Mouse (Mus musculus) midbrain, embryonic 14.5 days (tissue): ENCODE results near the gene Pip4k2b. TPM values are rescaled to one million over a fixed set of nuclear protein-coding genes. Genes with fewer than 3 reads are reported as not detected.

Source experiments
- ATAC-seq: fragments of 200-750 bp; cut with Nextera tagmentation; 2 replicates; pipeline ENCODE4 v1.8.0; 2017; ENCODE audit warnings: moderate number of reproducible peaks, moderate library complexity; ENCODE audit not compliant: low FRiP score, low TSS enrichment
- DNase-seq: peaks from one replicate; pipeline ENCODE4 v3.0.0-alpha.2; 2015
- H3K27ac ChIP-seq: fragments of 300-500 bp; sonication (generic); replicated peaks from 2 replicates; pipeline ENCODE4 v1.5.1; 2014; ENCODE audit warnings: mild to moderate bottlenecking, low read depth, low read length, moderate library complexity
- H3K27me3 ChIP-seq: fragments of 300-500 bp; sonication (generic); 2 replicates; pipeline ENCODE4 v1.6.1; 2014; ENCODE audit warnings: low read length, control low read depth, mixed read lengths; ENCODE audit not compliant: control insufficient read depth, insufficient read depth
- H3K36me3 ChIP-seq: fragments of 300-500 bp; sonication (generic); 2 replicates; pipeline ENCODE4 v1.6.1; 2014; ENCODE audit warnings: low read length, control low read depth; ENCODE audit not compliant: control insufficient read depth, insufficient read depth
- H3K4me1 ChIP-seq: fragments of 300-500 bp; sonication (generic); 2 replicates; pipeline ENCODE4 v1.6.1; 2014; ENCODE audit warnings: mild to moderate bottlenecking, antibody characterized with exemption, low read length, control low read depth; ENCODE audit not compliant: control insufficient read depth, insufficient read depth
- H3K4me2 ChIP-seq: fragments of 300-500 bp; sonication (generic); 2 replicates; pipeline ENCODE4 v1.6.1; 2014; ENCODE audit warnings: mild to moderate bottlenecking, low read length, moderate library complexity
- H3K4me3 ChIP-seq: fragments of 300-500 bp; sonication (generic); replicated peaks from 2 replicates; pipeline ENCODE4 v1.5.1; 2014; ENCODE audit warnings: low read depth, low read length
- H3K9ac ChIP-seq: fragments of 300-500 bp; sonication (generic); replicated peaks from 2 replicates; pipeline ENCODE4 v1.6.1; 2014; ENCODE audit warnings: mild to moderate bottlenecking, low read length, moderate library complexity
- H3K9me3 ChIP-seq: fragments of 300-500 bp; sonication (generic); 2 replicates; pipeline ENCODE4 v1.6.1; 2016; ENCODE audit warnings: low read length, control low read depth, mixed read lengths; ENCODE audit not compliant: control insufficient read depth
- WGBS: fragments of 180-500 bp; shearing (Covaris S2); extraction: QIAGEN DNeasy Blood & Tissue Kit; methylation state at CpG from one replicate; pipeline ENCODE4 v1.1.7; 2014; 5-methylcytosine and 5-hydroxymethylcytosine counted together
- polyA plus RNA-seq: library from polyadenylated mRNA; unstranded; fragments of >200 nt; fragmentation: Nextera tagmentation; extraction: Ambion mirVana; gene quantifications from 2 replicates; pipeline ENCODE4 v1.2.1, GENCODE M21; 2014

Gene Pip4k2b
- polyA plus RNA-seq, 1 experiment from 2014 or later: 4.8 TPM

DNA sequence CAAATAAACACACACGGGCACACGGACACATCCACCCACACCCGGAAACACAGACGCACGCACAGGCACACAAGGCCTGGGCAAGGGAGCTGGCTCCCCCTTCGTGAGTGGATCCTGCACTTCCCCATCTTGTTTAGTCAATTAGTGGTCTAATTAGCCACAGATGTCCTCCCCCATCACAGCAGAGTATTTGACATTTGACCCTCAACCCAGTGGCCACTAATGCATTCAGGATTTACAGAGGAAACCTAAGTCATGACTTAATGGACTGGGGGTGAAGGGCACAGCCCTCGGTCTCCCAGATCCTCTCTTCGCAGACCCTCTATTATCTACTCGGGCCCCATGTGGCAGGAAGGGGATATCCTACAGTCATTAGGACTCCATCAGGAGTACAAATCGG lies 10.8 kb downstream of the Pip4k2b start:
- Histone ChIP-seq H3K4me1 (no peaks in the 10 kb centered on the region), H3K27me3 (no peaks in the 10 kb centered on the region), H3K36me3 (peaks cover 33% of the 10 kb centered on the region), H3K9me3 (no peaks in the 10 kb centered on the region), H3K9ac (no peak overlapping the region), H3K4me3 (no peak overlapping the region), H3K27ac (no peak overlapping the region), H3K4me2 (no peak overlapping the region)
- WGBS: 73% methylated on average over 10 of the region's 10 CpGs
- no peak for ATAC-seq
- DNase-seq: no peak

DNA sequence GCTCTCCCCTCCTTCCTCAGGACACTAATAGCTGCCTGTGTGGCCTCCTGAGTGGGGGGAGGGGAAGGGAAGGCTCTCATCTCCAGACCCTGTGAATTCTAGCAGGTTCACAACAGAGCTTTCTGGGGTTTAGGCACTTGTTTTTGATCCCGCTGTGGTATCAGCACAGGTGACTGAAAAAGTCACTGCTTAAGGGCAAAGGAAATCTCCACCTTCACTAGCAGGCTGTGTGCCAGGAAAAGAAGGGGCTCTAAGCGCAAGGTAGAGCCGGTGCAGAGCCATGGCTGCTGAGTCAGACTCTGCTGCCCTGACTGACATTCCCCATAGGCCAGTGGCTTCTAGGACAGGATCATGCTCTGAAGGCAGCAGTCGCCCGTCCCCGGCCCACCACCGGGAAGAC lies 15.8 kb downstream of the Pip4k2b start:
- H3K27ac ChIP-seq: no peak overlapping the region
- H3K4me2 ChIP-seq: no peak overlapping the region
- no peak overlapping the region for H3K9ac ChIP-seq
- H3K9me3 ChIP-seq: no peaks in the 10 kb centered on the region
- ATAC-seq (no peak), DNase-seq (no peak)
- peaks cover 81% of the 10 kb centered on the region for H3K36me3 ChIP-seq
- WGBS: 94% methylated on average over 7 of the region's 7 CpGs
- H3K4me1 ChIP-seq: no peaks in the 10 kb centered on the region
- no peak overlapping the region for H3K4me3 ChIP-seq
- no peaks in the 10 kb centered on the region for H3K27me3 ChIP-seq

DNA sequence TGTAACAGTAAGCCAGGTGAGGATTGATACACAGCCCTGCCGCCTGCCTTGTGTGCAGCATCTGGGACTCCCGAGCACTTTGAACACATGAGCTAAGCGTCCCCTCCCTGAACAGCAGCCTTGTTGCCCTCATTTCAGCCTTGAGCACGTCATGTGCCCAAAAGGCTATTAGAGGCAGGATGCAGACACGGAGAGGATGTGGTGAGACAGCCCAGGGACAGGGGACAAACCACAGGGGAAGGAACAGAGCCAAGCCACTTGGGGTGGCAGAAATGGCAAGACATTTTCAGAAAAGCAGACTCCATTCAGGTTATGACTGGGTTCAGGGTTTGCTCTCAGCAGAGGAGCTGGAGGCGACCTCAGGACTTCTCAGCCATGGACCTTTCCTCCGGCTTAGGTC lies 16.2 kb downstream of the Pip4k2b start:
- Histone ChIP-seq H3K4me1 (no peaks in the 10 kb centered on the region), H3K27ac (no peak overlapping the region), H3K36me3 (peaks cover 84% of the 10 kb centered on the region), H3K27me3 (no peaks in the 10 kb centered on the region), H3K9me3 (no peaks in the 10 kb centered on the region), H3K4me2 (no peak overlapping the region), H3K4me3 (no peak overlapping the region), H3K9ac (no peak overlapping the region)
- DNase-seq: no peak
- ATAC-seq: no peak
- WGBS: 86% methylated on average over 7 of the region's 7 CpGs

DNA sequence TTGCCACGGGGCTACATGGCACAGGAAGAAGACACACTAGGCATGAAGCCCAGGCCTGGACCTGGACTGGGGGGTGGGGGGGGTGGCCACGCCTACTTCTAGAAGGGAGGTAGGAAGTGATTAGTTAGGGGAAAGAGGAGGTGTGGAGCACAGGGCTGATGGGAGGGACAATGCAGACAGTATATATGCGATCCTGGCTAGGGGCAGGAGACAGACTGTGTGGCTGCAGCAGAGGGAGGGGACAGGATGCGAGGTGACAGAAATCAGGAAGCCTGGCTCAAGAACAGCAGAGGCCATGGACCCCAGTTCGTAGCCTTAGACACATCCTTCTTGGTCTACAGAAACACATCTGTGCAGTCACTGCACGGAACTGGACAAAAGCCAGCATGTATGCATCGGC lies 20.8 kb downstream of the Pip4k2b start:
- ATAC-seq (no peak), DNase-seq (no peak)
- H3K4me1 ChIP-seq: no peaks in the 10 kb centered on the region
- H3K4me2 ChIP-seq: no peak overlapping the region
- no peak overlapping the region for H3K4me3 ChIP-seq
- no peaks in the 10 kb centered on the region for H3K27me3 ChIP-seq
- peaks cover 97% of the 10 kb centered on the region for H3K36me3 ChIP-seq
- H3K9me3 ChIP-seq: peaks cover 4% of the 10 kb centered on the region; the same call in 1 of the 2 replicates
- no peak overlapping the region for H3K9ac ChIP-seq
- no peak overlapping the region for H3K27ac ChIP-seq
- 94% methylated on average over 7 of the region's 7 CpGs for WGBS

DNA sequence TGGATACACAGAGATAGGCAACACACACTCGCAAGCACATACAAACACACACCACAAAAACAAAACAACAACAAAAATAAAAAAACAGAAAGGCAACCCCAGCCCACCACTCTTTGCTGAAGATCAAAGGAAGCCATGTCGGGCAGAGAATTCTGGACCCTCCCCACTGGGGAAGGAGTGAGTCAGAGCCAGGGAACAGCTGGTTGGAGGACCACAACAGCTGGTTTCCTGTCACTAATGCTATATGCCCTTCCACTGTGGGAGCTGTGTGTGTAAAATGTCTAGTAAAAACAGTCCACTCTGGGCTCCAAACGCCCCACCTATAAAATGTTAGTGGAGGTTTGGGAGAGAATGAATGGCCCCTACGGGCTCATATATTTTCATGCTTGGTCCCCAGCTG lies 23.2 kb downstream of the Pip4k2b start:
- H3K9ac ChIP-seq: no peak overlapping the region
- peaks cover 97% of the 10 kb centered on the region for H3K36me3 ChIP-seq
- H3K27me3 ChIP-seq: no peaks in the 10 kb centered on the region
- H3K4me3 ChIP-seq: no peak overlapping the region
- no peak overlapping the region for H3K27ac ChIP-seq
- H3K4me2 ChIP-seq: no peak overlapping the region
- H3K9me3 ChIP-seq: peaks cover 4% of the 10 kb centered on the region; the same call in 1 of the 2 replicates
- ATAC-seq (no peak), DNase-seq (no peak)
- no peaks in the 10 kb centered on the region for H3K4me1 ChIP-seq
- WGBS: 96% methylated on average over 4 of the region's 4 CpGs

DNA sequence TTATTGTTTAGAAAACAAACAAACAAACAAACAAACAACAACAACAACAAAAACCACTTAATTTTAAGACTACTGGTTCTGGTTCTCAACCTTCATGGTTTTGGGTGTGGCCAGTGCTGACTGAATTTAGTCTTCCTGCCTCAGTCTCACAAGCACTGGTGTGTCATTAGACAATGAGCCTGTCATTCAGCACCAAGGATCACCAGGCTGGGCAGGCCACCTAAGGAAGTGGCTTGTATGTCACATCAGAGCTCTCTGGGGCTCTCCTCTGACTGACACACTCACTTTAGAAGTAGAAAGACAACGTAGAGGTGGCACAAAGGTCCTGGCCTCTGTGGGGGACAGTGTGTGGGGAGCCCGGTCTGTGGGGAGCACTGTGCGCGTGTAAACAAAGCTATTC lies 25.5 kb downstream of the Pip4k2b start:
- no peak overlapping the region for H3K9ac ChIP-seq
- H3K4me1 ChIP-seq: no peaks in the 10 kb centered on the region
- H3K27ac ChIP-seq: no peak overlapping the region
- no peaks in the 10 kb centered on the region for H3K27me3 ChIP-seq
- H3K9me3 ChIP-seq: peaks cover 4% of the 10 kb centered on the region; the same call in 1 of the 2 replicates
- no peak for ATAC-seq
- peaks cover 85% of the 10 kb centered on the region for H3K36me3 ChIP-seq
- H3K4me2 ChIP-seq: no peak overlapping the region
- 92% methylated on average over 4 of the region's 4 CpGs for WGBS
- no peak overlapping the region for H3K4me3 ChIP-seq
- DNase-seq: no peak

DNA sequence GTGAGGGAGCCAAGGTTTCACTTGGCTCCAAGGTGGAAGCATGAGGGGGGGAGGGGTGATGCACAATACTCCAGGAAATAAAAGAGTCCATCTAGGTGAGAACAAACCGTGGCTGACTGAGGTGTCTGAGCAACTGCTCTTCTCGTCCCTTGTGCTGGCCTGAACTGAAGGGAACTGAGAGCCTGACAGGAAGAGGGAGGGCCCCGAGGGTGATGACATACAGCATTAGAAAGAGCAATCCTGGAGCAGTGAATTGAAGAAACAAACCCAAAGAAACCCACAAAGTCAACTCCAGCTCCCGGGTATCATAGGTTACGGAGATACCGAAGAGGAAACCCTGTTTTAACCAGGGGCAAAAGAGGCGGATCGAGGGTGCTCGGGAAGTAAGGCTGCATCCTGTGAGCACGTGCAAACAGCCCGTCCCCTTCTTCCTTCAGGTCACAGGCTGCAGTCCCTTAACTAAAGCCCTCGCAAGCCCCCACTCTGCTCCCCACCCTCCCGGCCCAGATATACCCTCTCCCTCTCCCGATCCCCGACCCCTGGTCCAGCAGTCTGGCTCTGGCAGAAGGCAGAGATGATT lies 26.1 kb downstream of the Pip4k2b start:
- 89% methylated on average over 15 of the region's 15 CpGs for WGBS
- ATAC-seq (no peak), DNase-seq (no peak)
- Histone ChIP-seq H3K27me3 (no peaks in the 10 kb centered on the region), H3K9ac (no peak overlapping the region), H3K36me3 (peaks cover 85% of the 10 kb centered on the region), H3K4me1 (no peaks in the 10 kb centered on the region), H3K4me3 (no peak overlapping the region), H3K27ac (no peak overlapping the region), H3K9me3 (peaks cover 4% of the 10 kb centered on the region; the same call in 1 of the 2 replicates), H3K4me2 (no peak overlapping the region)

DNA sequence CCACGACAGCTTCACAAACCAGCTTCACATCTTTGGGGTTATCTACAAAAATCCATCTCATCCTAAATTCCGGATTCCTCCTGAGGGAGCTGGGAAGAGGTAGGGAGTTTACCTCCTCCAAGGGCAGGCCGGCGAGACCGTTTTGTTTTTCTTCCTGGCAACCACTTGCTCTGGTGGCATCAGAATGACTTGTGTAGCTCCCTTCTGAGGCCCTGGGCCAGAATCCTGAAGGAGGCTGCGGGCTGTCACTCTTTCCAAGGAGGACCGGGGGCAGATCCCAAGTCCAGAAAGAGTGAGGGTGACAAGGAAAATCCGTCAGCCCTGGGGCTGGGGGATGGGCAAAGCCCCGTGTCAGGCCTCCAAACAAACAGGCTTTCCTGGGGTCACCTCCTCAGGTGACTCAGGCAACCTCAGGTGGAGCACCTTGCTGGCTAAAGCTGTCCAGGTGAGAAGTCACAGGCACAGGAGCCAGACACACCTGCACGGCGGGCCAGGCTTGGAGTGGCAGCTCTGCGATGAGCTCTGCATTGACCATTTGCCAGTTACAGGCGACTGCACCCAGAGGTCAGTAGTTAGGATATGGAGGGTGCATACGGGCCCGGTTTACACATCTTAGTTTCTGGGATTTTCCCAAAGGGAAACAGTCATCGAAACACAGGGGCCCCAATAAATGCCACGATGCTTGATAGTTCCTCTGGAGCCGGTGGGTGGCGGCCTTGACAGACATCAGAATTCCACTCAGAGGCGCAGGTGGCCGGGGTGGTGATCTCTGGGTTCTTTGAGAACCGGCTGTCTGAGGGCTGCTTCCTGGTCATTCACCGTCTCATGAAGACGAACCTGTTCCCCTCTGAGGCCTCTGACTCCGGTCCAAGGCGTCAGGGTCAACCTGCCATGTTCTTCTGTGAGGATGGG lies 26.9 kb downstream of the Pip4k2b start:
- Histone ChIP-seq H3K4me1 (no peaks in the 10 kb centered on the region), H3K9me3 (peaks cover 4% of the 10 kb centered on the region; the same call in 1 of the 2 replicates), H3K4me3 (no peak overlapping the region), H3K27me3 (no peaks in the 10 kb centered on the region), H3K4me2 (no peak overlapping the region), H3K36me3 (peaks cover 85% of the 10 kb centered on the region), H3K27ac (no peak overlapping the region), H3K9ac (no peak overlapping the region)
- ATAC-seq (no peak), DNase-seq (no peak)
- 90% methylated on average over 26 of the region's 26 CpGs for WGBS

DNA sequence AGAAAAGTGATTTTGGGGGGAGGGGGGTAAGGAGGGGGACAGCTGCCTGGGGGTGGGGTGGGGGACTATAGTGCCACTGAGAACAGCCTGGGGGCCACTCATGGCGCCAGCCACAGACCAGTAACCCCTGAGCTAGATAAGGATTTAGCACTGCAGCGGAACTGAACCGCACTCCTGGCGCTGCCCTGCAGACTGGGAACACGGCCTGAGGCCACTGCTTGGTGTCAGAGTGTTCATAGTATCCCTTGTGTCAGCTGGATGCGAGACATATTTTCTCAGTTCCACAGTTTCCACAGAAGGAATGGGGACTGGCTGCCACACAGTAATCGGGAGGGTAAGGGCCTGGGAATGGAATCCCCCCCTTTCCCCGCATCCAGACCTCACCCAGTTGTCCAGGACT lies 28.5 kb downstream of the Pip4k2b start:
- Histone ChIP-seq H3K4me2 (no peak overlapping the region), H3K36me3 (peaks cover 84% of the 10 kb centered on the region), H3K9ac (no peak overlapping the region), H3K27me3 (no peaks in the 10 kb centered on the region), H3K4me1 (no peaks in the 10 kb centered on the region), H3K9me3 (no peaks in the 10 kb centered on the region), H3K27ac (no peak overlapping the region), H3K4me3 (no peak overlapping the region)
- DNase-seq (no peak), ATAC-seq (no peak)
- 87% methylated on average over 8 of the region's 8 CpGs for WGBS
